Mouse (Mus musculus) mammary gland, adult 2 months (tissue): ENCODE data around the gene Hacl1. TPM values are rescaled to one million over a fixed set of nuclear protein-coding genes. Genes with fewer than 3 reads are reported as not detected.

Source experiments
- polyA plus RNA-seq: library from polyadenylated mRNA; depleted of rRNA; stranded (reverse); fragments of >200 nt; gene quantifications from 2 replicates; pipeline ENCODE4 v1.2.3, GENCODE M21; 2012; ENCODE audit warnings: low replicate concordance; rRNA removed

Gene Hacl1
- polyA plus RNA-seq, result 15.6 and 39.5 TPM in 2 replicates

GRCm38 (mm10) chr14:31640890-31641505 is at the start of gene Hacl1, which contains the start of gene Btd:
TSS of gene Hacl1 (minus strand) at chr14:31641286.
TSS of gene Btd (plus strand) at chr14:31641028.

GRCm38 (mm10) chr14:31640346-31640889 is 668 bp downstream of the Hacl1 start, which contains the start of gene Gm49387:
TSS of gene Gm49387 (minus strand) at chr14:31640878.

GRCm38 (mm10) chr14:31591243-31591642 is 49.8 kb downstream of the Hacl1 start, which contains the start of gene Colq:
TSS of gene Colq (minus strand) at chr14:31591343.

Other genes starting within 250 kb of the Hacl1 start
- gene Sh3bp5, start 205.2 kb downstream of the Hacl1 start, polyA plus RNA-seq, result 24.8 and 25.5 TPM in 2 replicates
- 20.5 and 47.8 TPM in 2 replicates for gene Eaf1, start 146.9 kb downstream of the Hacl1 start, polyA plus RNA-seq
- 6.3 and 11.0 TPM in 2 replicates for gene Mettl6, start 146.2 kb downstream of the Hacl1 start, polyA plus RNA-seq
- gene Colq, start 49.9 kb downstream of the Hacl1 start, polyA plus RNA-seq, result 6.4 and 7.5 TPM in 2 replicates
- not detected in 2 replicates for gene Gm49387, start 408 bp downstream of the Hacl1 start, polyA plus RNA-seq
- gene Btd, start 258 bp downstream of the Hacl1 start, polyA plus RNA-seq, result 47.2 and 75.6 TPM in 2 replicates
- 2.4 and 10.2 TPM in 2 replicates for gene Ankrd28, start 189.4 kb upstream of the Hacl1 start, polyA plus RNA-seq